Mouse (Mus musculus) brain, embryonic 14.5 days (tissue): ENCODE results near the gene Zbtb32. TPM values are rescaled to one million over a fixed set of nuclear protein-coding genes. Genes with fewer than 3 reads are reported as not detected.

ENCODE experiments used
- DNase-seq: peaks from one replicate; pipeline ENCODE4 v3.0.0-alpha.2; 2011; ENCODE audit warnings: low read depth
- CTCF ChIP-seq: fragments of 200-500 bp; IDR thresholded peaks from 2 replicates; pipeline ENCODE4 v1.5.1; 2012; ENCODE audit warnings: inconsistent platforms, mild to moderate bottlenecking, moderate library complexity, borderline replicate concordance; ENCODE audit not compliant: insufficient read depth, insufficient read length; ENCODE audit errors: extremely low read depth
- POLR2A ChIP-seq: fragments of 200-500 bp; IDR thresholded peaks from 2 replicates; pipeline ENCODE4 v1.6.1; 2012; ENCODE audit warnings: mild to moderate bottlenecking, inconsistent platforms, borderline replicate concordance; ENCODE audit not compliant: poor library complexity, insufficient read depth, insufficient read length, severe bottlenecking; ENCODE audit errors: extremely low read depth
- polyA plus RNA-seq: library from polyadenylated mRNA; depleted of rRNA; stranded (reverse); fragments of >200 nt; gene quantifications from 2 replicates; pipeline ENCODE4 v1.2.3, GENCODE M21; 2012

Gene Zbtb32
- polyA plus RNA-seq, 1 experiment = 0.37 TPM

- DNase-seq = no peak
- no peak for TF ChIP-seq CTCF
Measured at GRCm38 (mm10) chr7:30596811-30597210, 1.9 kb downstream of the Zbtb32 start.

GRCm38 (mm10) chr7:30596093-30596492 lies 2.6 kb downstream of the Zbtb32 start:
- TF ChIP-seq POLR2A (no peak), CTCF (no peak)
- no peak for DNase-seq

DNA sequence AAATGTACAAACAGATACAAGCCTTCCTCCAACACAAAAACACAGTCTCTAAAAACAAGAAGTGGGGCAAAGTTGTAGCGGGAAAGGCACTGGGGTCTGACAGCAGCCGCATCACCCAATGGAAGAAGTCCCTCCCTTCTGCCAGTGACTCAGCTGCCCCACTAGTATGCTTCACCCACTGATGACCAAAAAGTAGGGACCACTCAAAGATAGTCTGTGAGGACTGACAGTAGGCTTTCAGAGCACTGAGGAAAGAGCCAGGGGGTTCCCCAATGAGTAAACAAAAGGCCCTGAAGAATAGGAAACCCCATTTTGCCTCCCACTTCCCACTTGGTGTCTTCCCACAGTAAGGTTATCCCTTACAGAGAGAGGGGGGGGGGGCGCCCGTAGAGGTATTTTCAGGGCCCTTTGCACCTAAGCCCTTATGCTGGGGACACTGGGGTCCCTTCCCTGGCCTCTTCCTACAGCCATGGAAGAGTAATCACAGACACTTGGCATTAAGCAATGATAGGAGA lies 4.1 kb downstream of the Zbtb32 start:
- no peak for DNase-seq
- TF ChIP-seq CTCF (no peak), POLR2A (no peak)

DNA sequence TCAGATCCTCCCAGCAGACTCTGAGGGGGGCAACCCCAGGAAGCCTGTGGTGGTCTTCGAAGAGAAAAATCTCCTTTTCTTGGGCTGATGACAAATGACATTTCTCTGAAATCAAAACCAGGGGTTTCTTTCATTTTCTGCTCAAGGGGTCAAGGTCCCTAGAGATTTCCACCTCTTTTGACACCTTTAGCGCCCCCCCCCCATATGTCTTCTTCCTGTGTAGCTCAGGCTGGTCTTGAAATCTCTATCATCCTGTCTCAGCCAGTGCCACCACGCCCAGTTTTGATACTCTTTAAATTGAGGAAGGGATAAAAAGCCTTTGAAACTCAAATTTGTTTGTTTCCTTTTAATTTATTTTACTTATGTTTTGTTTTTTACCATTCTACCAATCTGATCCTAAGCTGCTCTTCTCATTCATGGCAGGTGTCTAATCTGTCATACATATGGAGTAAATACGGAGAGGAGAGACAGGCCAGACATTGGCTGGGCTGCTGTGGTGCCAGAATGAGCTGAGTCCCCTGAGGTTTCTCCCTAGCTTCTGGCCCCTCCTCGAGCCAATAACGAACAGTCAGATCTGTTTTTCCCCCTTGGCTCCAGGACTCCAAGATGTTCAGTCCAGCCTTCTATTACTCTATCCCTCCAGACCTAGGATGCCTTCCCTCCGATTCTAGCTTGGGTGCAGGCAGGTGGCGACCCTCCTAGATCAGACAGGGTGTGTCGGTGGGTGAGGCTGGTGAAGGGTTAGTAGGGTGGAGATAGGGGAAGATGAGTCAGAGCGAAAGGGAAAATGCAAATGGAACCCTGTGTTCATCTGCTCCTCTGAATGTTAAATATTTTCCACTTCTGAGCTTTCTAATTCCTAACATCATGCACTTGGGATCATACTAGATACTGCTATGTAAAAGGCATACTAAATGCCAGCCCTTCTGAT lies 4.9 kb downstream of the Zbtb32 start:
- DNase-seq = no peak
- TF ChIP-seq POLR2A (no peak), CTCF (no peak)

GRCm38 (mm10) chr7:30592772-30593423 lies 5.8 kb downstream of the Zbtb32 start:
- DNase-seq = no peak
- no peak for TF ChIP-seq CTCF
- TF ChIP-seq POLR2A = no peak

GRCm38 (mm10) chr7:30591605-30591951 lies 7.1 kb downstream of the Zbtb32 start:
- peak; percentile 9 for DNase-seq
- TF ChIP-seq CTCF = no peak
- no peak for TF ChIP-seq POLR2A

DNA sequence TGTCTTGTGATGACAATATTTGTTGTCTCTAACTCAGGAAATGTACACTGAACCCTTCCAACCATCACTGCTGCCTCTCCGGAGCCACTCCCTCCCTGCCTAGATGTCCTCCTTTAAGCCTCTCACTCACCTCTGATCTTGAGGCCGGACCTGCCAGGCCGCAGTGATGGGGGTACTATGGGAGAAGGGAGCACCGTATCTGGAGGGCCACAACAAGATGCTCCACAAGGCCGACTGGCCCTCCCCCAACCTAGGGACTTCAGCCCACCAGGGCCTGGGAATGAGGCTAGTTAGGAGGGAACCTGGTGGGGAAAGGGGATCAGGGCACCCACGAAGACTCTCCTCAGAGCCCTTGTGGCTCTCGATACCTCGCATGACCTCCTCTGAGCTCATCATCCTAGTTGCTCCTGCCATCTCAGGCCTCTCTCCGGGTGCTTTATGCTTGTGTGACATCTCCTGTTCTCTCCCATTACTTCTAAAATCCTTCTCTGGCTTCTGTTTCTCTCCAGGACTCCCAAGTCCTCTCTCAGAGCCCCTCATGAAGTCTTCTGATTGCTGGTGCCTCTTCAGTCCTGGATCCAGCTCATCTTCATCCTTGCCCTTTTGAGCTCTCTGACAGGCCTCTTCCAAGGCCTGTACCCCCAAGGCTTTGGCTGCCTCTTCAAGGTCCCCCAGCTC lies 7.6 kb downstream of the Zbtb32 start:
- TF ChIP-seq CTCF = no peak
- TF ChIP-seq POLR2A = no peak
- no peak for DNase-seq

DNA sequence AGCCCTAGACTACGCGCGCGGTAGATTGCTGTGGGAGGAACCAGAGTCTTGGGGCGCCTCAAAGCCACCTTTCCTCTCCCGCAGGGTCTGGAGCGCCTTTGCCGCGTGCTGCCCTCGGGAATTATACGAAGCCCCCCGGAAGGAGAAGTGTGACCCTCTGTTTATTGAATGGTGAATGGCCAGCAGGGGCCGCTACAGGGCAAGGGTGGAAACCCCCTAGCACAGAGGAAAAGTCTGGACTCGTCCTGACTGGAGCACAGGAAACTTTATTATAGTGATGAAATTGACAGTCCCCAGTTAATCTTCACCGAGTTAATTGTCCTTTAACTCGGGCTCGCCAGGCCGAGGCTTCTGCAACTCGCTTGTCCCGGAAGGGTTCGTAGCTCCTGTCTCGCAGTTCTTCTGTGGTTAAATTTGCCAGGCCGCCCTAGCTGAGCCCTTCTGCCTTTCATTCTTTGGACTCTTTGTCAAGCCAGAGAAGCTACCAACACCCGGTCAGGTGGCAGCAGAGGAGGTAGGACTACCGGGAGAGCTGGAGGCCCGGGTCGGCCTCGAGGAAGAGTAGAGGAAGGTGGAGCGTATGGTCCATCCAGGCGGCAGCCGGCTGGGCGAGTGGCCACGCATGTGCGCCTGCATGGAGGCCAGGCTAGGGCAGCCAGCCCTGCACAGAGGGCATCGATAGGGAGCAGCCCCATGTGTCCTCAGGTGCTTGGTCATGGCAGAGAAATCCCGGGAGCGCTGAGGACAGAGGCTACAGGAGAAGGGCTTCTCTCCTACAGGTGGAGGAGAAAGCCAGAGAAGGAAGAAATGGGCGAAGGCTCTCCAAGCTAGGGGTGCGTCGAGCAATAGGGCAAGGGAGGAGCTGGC lies 9.0 kb downstream of the Zbtb32 start:
- peak; percentile 91 for TF ChIP-seq CTCF
- TF ChIP-seq POLR2A = no peak
- DNase-seq = peak; percentile 90

DNA sequence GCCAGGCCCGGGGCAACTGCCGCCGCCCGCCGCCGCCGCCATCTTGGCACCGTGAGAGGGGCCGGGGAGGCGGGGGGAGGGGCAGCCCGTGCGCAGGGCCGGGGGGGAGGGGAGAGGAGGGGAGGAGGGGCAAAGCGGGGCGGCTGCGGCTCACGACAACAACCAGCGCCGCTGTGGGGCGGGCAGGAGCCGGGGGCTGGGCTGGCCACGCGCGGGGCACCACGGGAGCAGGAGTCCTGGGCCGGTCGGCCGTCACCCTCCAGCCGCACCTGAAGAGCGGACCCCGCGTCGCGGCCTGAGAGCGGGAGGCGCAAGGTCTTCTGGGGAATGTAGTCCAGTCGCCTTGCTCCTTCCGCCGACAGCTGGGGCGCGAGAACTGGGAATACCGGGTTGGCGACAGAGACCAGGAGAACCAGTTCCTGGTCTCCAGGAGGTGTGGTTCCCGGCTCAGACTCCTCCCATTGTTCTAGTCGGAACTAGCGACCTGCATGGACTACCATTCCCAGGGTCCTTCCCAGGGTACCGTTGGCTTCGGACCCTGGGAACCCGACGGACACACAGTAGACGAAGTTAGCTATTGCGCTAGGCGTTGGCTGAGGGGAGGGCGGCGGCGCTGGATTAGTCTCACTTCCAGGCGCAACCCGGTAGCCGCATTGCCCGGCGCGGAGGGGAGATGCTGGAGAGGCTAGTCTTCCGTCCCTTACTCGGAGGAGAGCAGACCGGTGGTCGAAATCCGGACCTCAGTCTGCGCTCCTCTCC lies 9.9 kb downstream of the Zbtb32 start, which contains the start of gene Kmt2b:
TSS of gene Kmt2b (minus strand) at position 51 of the 759 bp plus-strand sequence.
- TF ChIP-seq POLR2A (0 out of 2 replicates have a peak, but pooled peaks have one; percentile 50), CTCF (no peak)
- peak; percentile 99 for DNase-seq

DNA sequence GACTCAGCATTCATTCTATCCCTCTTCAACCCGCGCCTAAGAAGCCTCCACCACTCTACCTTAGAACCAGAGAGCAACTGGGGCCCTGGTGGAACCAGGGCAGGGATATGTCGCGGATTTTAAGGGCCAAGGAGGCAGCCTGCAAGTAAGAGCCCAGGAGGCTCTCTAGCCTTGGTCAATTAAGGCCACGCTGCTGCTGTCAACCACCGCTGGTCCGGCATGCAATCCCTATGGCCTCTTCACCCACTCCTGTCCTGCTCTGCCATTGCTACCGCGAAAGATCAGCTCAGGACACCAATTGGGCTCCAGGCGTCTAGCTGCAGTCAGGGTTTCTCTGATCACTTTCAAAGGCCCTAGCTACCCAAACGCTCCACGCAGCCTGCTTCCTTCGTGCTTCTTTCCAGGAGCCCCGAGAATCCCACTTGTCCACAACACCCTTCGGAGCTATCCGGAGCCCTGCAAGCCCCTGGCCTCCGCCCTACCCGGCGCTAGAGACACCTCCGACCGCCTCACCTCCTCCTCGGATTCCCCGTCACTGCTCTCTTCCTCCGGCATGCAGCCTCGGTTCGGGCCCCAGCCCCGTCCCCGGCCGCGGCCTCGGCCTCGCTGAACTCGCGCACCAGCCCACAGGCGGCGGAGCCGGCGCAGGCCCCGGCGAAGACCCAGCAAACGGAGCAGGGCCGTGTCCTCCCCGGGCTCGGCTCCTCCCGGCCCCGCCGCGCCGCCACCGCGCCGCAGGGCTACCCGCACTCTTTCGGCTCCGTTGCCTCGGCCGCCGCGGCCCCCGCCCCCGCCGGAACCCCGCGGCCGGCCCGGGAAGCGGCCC lies 10.7 kb downstream of the Zbtb32 start:
- TF ChIP-seq POLR2A = no peak
- TF ChIP-seq CTCF = no peak
- peak; percentile 43 for DNase-seq
